Mouse (Mus musculus) heart, postnatal 4 days (tissue): ENCODE results near the gene Eif2s3x. TPM values are rescaled to one million over a fixed set of nuclear protein-coding genes. Genes with fewer than 3 reads are reported as not detected.

Experiments
- total RNA-seq, 2 experiments: library from RNA; stranded (reverse); gene quantifications; 2 replicates each; pipeline ENCODE4 v1.2.3; 2021

The Eif2s3x gene
- total RNA-seq, 2 experiments from 2014 or later, result 130 to 205 TPM

Other genes with a start within 250 kb of the Eif2s3x start
- not detected for gene AU015836, start 244.2 kb downstream of the Eif2s3x start, total RNA-seq
- gene Zfx, start 89.2 kb downstream of the Eif2s3x start, total RNA-seq, result 10 to 100 TPM; 31.7 to 32.0 TPM
- gene Klhl15, start 21.7 kb upstream of the Eif2s3x start, total RNA-seq, result 10 to 100 TPM; 11.3 to 12.0 TPM
- gene Fam90a1b, start 153.9 kb upstream of the Eif2s3x start, total RNA-seq, result not detected
- 100 to 1,000 TPM; 145 to 186 TPM for gene Apoo, start 154.3 kb upstream of the Eif2s3x start, total RNA-seq